20 mouse cellular contexts compared by ENCODE assay signal in genomic region chr6:92277179-92277578, GRCm38 (mm10). TPM values are rescaled to one million over a fixed set of nuclear protein-coding genes. Genes with fewer than 3 reads are reported as not detected.
"Had no signal": no experiment of that assay in that cellular context is flagged by ENCODE, and none has a peak within 500 bp of the region (broad histone marks: within the 10 kb centered on the region; RNA-seq: fewer than 3 reads in every experiment).

No protein-coding gene starts in this region.

- DNase-seq: liver, postnatal 0 days; lung, adult 2 months; lung, postnatal 14 days; lung, postnatal 36 days; right cerebral cortex, postnatal 14 days; spleen, adult 18-20 months; thymus, adult 2 months; thymus, postnatal 25 days; thymus, postnatal 4 days had no signal

- H3K9me3 ChIP-seq: lung, embryonic 15.5 days; midbrain, embryonic 13.5 days; midbrain, embryonic 15.5 days; neural tube, embryonic 12.5 days had no signal

- H3K36me3 ChIP-seq: lung, embryonic 15.5 days; midbrain, embryonic 13.5 days; midbrain, embryonic 15.5 days; neural tube, embryonic 12.5 days had no signal

- H3K27me3 ChIP-seq: lung, embryonic 15.5 days; megakaryocyte, embryonic 14.5 days; midbrain, embryonic 13.5 days; midbrain, embryonic 15.5 days; neural tube, embryonic 12.5 days had no signal

- ATAC-seq: liver, postnatal 0 days; lung, postnatal 0 days; midbrain, embryonic 13.5 days; midbrain, embryonic 15.5 days had no signal

- H3K9ac ChIP-seq: liver, postnatal 0 days; lung, embryonic 15.5 days; midbrain, embryonic 13.5 days; midbrain, embryonic 15.5 days; neural tube, embryonic 12.5 days had no signal

- H3K27ac ChIP-seq: lung, embryonic 15.5 days; macrophage; midbrain, embryonic 13.5 days; midbrain, embryonic 15.5 days; neural tube, embryonic 12.5 days had no signal

- H3K4me1 ChIP-seq: lung, embryonic 15.5 days; megakaryocyte, embryonic 14.5 days; midbrain, embryonic 15.5 days had no signal

- H3K4me3 ChIP-seq: lung, embryonic 15.5 days; megakaryocyte, embryonic 14.5 days; midbrain, embryonic 13.5 days; midbrain, embryonic 15.5 days; neural tube, embryonic 12.5 days had no signal

- H3K4me2 ChIP-seq: lung, embryonic 15.5 days; midbrain, embryonic 11.5 days; midbrain, embryonic 13.5 days; midbrain, embryonic 15.5 days; neural tube, embryonic 12.5 days had no signal

RNA-seq across cellular contexts. Expression of gene Trh, which starts 32.7 kb away (rescaled TPM):
- total RNA-seq: megakaryocyte progenitor cell, adult 5-6 weeks; monocyte, adult 5-6 weeks; neutrophil, adult 5-6 weeks had no signal
- polyA plus RNA-seq: lung, adult 2 months; macrophage had no signal
